Mouse (Mus musculus) G1E-ER4 (cell line): Measurements from ENCODE around the gene Itgb2l. TPM values are rescaled to one million over a fixed set of nuclear protein-coding genes. Genes with fewer than 3 reads are reported as not detected.

ENCODE experiments used
- GATA1 ChIP-seq: IDR thresholded peaks from one replicate; pipeline ENCODE4 v1.8.0; 2012; ENCODE audit warnings: low read length, inconsistent platforms
- polyA plus RNA-seq: library from polyadenylated mRNA; stranded (reverse); fragments of >175 nt; gene quantifications from 2 replicates; pipeline ENCODE4 v1.2.3, GENCODE M21; 2012

Itgb2l gene
- polyA plus RNA-seq = not detected in 2 replicates

DNA sequence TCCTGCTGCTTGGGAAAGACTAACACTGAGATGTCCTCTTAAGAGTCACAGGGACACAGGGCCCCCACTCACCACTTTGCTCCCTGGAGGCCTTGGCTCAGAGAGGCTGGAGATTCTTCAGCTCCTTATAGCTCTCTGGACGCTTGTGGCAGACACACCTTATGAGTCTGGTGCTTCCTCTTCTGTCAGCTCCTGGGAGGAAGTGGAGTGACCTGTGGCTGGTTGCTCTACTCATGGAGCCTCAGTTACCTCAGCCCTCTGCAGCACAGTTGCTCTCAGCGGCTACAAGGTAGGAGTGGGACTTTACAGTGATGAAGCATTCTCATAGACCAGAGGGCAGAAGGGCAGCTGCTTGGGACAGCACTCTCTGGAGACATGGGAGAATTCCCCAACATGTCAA lies at the start of gene Itgb2l:
Gene Itgb2l, minus strand, starts transcription at position 152 of the 400 bp plus-strand sequence.
- TF ChIP-seq GATA1 = no peak

DNA sequence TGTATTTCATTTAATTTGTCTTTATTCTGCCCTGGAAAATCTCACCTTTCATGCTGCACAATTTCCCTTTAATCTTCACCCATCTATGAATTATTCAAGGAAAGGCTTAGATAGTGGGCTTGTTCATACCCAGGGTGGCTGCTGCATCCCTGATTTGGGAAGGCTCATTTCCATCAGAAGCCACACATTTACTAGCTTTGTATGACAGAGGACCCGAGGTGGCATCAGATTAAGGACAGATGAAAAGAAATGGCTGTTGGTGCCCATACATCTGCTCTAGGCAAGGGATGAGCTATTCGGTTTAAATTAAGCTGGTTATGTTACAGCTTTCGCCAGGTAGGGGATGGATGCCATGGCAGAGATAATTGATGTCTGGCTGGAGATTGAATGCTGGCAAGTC lies 48.1 kb upstream of the Itgb2l start:
- no peak for TF ChIP-seq GATA1

DNA sequence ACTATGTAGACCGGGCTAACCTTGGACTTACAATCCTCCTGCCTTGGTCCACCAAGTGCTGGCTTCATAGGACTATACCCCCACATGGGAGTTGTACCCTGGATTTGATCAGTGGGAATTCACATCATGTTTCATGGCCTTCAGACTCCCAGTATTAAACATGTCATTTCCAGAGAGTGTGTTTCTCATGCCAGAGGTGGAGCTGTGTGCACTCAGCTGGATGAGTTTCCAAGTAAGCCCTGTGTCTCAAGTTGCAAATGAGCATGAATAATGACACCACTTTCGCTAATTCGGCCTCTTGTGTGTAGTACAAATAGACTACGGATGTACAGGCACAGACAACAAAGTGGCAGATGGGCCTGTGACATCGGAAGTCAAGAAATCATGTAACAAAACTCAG lies 44.6 kb upstream of the Itgb2l start:
- TF ChIP-seq GATA1 = no peak

DNA sequence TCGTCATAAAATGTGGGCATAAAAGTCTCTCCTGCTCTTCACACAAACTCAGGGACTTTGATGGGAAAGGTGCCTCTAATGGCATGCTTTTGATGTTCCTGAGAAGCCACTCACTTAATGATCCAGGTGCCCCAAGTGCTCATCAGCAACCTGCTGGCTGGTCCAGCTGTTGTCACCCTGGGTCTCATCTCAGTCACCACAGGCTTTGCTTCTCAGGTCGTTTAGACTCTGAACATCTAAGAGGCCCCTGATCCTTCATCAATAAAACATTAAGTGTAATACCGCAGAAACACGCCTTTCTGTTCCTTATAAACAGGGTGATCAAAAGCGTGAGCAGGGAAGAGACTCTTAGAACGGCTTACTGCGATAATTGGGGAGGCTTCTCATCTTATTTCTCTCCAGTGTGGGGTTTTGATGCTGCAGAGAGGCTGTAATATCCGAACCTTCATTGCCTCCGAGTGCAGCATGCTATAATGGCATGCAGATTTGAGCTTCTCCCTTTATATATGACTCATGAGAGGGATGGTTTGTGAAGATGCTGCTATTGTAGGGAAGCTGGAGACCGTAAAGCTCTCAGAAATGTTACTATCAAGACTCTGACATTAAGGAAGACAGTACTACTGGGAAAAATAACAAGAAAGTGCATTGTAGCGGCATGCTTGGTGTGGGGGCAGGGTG lies 43.7 kb upstream of the Itgb2l start:
- no peak for TF ChIP-seq GATA1

DNA sequence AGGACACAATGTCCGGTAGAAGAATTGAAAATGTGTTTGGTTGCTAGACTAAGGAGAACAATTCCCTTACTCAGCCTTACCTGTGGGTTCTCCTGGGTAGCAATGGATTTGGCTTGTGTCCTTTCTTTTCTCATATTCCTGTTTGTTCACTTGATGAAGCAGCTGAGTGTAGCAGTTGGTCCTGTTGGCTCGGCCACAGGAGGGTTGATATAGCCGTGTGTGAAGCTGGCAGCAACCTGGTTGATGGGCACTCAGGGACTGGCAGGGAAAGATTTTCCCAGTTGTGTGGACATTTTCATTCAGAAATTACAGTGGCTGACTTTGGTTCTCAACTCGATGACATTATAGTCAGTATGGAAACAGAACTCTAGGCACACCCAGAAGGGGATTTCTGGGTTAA lies 38.4 kb upstream of the Itgb2l start:
- no peak for TF ChIP-seq GATA1

DNA sequence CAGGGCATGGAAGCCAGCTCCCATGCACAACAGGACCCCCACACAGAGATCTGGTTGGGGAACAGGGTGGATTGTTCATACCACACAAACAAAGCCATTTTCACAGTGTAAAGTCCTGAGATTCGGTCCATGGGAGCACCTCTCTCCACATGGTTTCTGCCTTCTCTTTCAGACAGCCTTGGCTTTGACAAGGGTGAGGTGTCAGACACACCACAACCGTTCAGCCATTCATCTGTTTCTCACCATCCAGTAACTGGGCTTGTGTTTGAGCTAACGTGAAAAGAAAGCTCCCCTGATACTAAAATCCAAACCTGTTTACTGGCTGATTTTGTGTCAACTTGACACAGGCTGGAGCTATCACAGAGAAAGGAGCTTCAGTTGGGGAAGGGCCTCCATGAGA lies 30.8 kb upstream of the Itgb2l start:
- TF ChIP-seq GATA1 = no peak

DNA sequence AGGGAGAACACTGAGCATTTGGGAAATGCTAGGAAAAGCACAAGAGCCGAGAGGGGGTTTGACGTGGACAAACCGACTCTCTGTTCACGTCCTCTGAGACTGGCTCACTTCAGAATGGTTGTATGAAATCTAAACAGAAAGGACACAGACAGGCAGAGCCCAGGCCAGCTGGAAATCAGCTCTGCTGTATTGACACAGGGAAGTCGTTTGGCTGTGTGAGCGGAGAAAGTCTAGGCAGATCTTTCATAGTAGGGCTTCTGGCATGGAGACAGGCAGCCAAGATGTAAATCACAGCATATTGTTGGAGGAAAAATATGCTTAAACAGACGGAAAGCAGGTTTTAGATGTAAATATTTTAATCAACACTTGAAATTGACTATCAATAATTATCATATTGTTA lies 29.4 kb upstream of the Itgb2l start:
- no peak for TF ChIP-seq GATA1

DNA sequence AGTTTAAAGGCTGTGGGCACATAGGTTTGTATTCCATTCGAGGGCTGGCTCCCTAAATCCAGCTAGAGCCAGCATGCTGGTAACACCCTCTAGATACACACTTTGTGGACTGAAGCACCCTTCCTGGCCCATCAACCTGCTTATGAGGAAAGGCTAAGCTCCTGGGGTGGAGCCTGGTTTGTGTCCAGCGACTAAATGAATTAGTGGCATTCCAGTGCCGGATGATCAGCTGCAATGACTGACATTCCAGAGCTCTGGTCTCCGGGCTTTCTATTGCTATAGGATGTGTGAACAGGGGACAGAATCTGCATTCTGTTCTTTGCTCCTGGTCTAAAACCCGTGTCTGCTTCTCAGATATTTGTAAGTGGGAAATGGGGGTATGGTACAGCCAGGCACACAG lies 28.9 kb upstream of the Itgb2l start:
- TF ChIP-seq GATA1 = no peak

DNA sequence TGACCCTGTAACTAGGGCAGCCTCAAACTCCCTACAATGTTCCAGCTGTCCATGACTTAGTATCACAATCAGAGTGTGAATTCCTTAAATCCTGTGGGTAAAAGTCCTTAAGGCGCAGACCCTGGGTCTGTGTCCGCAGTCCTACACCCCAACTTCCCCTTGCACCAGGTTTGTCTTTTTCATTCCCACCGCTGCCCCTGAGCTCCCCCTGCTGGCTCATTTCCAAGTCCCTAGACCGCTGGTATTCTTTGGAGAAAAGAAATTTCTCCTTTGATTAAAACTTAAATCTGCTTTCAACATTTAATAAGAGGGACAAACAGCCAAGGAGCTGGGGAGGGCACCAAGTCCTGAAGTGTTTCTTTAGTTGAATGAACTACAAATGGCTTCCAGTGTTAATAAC lies 26.2 kb upstream of the Itgb2l start:
- TF ChIP-seq GATA1 = no peak

DNA sequence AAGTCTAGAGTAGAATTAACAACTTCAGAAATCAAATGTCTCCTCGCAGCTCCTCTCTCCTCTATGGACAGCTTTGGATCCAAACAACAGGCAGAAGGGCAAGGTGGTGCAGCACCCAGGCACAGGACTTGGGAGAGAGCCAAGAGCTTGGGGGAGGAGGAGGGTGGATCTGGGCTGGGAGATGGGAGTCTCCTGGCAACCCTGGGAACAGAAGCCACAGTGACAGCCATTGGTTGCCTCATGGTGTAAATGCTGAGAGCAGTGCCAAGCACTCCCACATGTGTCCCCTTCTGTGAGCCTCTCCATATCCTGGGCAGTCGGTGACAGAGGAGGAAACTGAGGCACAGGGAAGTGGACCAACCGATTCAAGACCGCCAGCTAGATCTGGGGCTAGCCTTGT lies 25.3 kb upstream of the Itgb2l start:
- no peak for TF ChIP-seq GATA1

DNA sequence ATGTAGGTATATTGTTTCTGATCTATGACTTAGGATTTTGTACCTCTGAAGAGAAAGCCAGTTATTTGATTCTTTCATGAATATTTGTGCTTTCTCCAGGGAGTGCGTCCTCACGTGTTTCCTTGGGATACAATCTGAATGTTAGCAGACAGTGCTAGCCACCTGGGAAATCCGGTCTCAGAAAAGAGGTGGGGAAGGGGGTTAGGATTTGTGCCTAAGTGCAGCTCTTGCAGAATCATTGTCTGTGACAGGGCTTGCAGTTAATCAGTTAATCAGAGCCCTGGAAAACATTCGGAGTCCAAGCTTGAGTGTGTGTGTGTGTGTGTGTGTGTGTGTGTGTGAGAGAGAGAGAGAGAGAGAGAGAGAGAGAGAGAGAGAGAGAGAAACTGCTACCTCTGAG lies 24.6 kb upstream of the Itgb2l start:
- TF ChIP-seq GATA1 = no peak

DNA sequence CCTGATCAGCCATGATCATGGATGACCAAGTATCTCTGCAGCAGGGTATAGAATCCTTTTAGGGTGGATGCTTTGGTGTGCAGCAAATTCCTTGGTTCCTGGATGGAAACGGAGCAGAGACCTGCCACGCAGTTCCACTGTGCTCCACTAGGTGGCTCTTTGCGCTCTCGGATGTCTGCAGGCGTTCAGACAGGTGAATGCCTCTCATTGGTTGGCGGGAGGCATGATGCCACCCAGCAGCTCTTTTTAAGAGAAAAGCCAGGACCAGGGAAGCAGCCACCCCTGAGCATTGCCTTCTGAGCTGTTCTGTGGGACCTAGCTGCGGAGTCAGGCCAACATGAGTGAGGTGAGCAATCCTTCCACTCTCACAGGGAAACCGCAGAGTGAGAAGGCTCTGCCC lies 24.0 kb upstream of the Itgb2l start, which contains the start of gene Pcp4:
Gene Pcp4, plus strand, starts transcription at position 162 of the 400 bp plus-strand sequence.
- TF ChIP-seq GATA1 = no peak

DNA sequence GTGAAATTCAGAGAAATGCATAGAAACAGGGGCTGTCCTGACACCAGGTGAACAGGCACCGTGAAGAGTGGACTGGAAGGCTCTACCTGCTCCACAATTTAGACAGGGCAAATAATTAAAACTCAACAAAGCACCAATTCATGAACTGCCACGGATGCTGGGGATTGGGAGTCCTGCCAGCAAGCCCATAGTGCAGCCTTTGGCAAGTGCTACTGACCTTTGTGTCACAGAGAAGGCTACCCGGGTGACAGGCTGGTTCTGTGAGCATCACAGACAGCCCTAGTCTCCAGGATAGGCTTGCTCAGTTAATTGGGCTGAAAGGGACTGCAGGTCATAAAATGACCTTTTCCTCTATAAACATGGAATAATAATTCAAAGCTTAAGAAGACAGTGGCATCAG lies 17.4 kb upstream of the Itgb2l start:
- no peak for TF ChIP-seq GATA1

DNA sequence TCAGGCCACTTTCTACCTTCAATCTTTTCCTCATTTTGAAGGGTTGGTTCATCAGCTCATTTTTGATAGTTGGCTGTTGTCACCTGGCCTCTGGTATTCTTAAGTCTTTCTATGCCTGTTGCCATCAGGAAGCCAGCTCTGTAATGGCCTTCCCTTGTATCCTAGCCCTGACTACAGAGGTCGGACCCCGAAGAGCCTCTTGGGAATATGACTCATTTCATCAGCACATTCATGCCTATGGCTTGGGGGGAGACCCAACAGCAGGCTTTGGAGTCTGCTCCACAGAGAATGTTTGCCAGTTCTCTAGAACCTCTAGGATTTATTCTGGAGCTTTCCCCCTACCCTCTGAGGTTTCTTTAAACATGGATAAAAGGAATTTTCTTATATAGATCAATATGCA lies 15.9 kb upstream of the Itgb2l start:
- no peak for TF ChIP-seq GATA1

DNA sequence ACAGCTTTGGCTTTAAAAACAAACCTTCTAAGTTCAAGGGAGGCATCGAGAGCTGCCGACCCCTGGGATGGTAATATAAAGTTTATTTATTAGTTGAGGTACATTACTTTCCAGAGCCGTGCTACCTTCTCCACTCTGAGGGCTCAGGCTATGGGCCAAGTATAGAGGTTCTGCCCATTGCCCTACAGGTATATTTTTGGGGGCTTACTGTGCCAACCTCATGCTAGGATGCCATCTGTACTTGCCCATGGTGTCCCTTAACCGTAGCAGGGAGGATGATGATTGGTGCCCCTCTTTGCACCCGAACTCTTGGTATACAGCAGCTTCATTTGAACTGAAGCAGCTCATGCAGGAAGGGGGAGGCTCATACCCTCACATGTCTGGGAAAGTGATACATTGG lies 14.2 kb upstream of the Itgb2l start:
- TF ChIP-seq GATA1 = no peak

DNA sequence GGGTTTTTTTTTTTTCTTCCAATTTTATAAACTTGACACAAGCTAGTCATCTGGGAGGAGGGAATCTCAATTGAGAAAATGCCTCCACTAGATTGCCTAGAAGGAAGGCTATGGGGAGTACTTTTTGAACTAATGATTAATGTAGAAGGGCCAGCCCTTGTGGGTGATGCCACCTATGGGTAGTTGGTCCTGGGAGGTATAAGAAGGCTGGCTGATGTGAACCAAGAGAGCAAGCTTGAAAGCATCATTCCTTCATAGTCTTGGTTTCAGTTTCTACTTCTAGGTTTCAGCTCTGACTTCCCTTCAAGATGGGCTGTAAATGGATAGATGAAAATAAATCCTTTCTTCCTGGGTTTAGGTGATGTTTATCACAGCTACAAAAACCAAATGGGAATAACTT lies 10.7 kb upstream of the Itgb2l start:
- no peak for TF ChIP-seq GATA1

DNA sequence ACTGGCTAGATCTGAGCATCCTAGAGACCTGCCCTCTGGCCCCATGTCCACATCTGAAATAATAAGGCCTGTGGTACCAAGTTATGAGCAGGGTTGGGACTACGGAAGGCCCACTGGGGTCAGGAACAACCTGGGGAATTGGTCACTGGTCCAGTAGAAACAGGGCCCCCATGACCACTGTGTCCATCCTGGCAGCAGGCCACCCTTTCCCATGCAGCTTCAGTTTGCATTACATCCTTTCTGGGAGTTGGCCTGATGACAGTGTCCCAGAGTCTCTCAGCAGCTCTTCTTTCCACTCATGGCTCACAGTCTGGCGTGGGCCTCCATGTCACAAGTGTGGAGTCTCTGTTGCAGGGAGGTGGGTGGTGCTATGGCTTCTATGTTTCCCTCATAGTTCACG lies 1.6 kb downstream of the Itgb2l start:
- TF ChIP-seq GATA1 = no peak

DNA sequence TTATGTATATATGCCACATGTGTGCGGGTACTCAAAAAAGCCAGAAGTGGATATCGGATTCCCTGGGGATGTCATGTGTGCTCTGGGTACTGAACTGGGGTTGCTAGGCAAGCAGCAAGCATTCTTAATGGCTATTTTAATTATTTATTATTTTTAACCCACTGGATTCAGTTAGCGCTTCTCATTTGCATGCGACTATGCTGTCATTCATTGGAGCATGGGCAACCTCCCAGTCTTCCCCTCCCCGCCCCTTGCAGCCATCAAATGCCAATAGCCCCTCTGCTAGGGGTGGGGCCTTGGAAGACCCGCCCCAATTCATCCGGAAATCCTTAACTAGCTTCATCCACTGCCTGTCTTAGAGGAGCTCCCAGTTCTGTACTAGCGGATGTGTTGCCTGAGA lies 2.5 kb downstream of the Itgb2l start:
- TF ChIP-seq GATA1 = no peak
